Mouse (Mus musculus): ENCODE measurements around the gene Icam1. TPM values are rescaled to one million over a fixed set of nuclear protein-coding genes. Genes with fewer than 3 reads are reported as not detected.

Icam1 gene
- total RNA-seq (2014; rRNA removed; ENCODE audit: low replicate concordance), result 16.2 and 19.1 TPM in 2 replicates
- polyA plus RNA-seq (2015; fragmentation: Nextera tagmentation; extraction: Ambion mirVana), result 9.0 and 10.6 TPM in 2 replicates

DNA sequence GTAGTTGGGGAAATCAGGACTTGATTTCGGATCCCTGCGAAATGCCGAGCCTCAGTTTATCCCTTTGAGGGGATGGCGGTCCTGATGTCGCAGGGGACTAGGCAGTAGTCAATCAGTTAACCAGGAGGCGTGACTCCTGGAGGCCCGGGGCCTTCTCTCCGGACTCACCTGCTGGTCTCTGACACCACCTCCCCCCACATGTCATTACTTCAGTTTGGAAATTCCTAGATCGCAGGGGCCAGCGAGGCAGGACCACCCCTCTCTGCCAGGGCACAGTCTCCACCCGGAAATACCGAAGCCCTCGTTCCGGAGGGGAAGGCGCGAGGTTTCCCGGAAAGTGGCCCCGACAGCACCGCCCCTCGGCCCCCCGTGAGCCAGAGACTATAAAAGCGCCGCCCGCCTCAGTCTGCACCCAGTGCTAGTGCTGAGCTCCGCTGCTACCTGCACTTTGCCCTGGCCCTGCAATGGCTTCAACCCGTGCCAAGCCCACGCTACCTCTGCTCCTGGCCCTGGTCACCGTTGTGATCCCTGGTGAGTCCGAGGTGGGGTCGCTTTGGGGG is at the start of gene Icam1:
Icam1 (plus strand) TSS at position 415 of the 560 bp plus-strand sequence.
- TF ChIP-seq CTCF (IDR thresholded peaks at IDR 0.05; ENCODE audit: low read depth), result no peak
- no peak for TF ChIP-seq EP300 (IDR thresholded peaks at IDR 0.05; ENCODE audit: low read depth)

DNA sequence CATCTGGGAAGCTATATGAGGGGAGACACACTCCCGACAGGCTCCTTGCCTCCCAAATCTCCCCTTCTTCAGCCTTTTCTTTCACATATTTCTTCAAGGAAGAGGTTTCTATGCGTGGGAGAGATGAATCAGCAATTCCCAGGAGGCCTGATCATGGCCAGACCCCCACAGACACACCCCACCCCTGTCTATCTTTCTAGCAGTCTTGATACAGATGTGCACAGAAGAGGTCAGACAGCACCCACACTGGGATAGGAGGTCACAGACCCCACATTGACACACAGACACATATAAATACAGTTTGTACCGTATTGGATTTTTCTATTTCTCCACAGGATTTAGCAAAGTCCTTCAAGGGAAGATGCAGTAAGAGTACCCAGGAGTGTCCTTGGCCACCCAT is 49.8 kb upstream of the Icam1 start:
- Histone ChIP-seq H3K27me3 (ENCODE audit: control insufficient read depth, insufficient read depth, low read length) (no peaks in the 10 kb centered on the region), H3K4me2 (ENCODE audit: low read depth, low read length) (no peak overlapping the region), H3K9me3 (replicated peaks; ENCODE audit: control insufficient read depth, low read length) (no peaks in the 10 kb centered on the region), H3K4me3 (ENCODE audit: low read depth, low read length) (no peak overlapping the region), H3K9ac (replicated peaks; ENCODE audit: low read depth, low read length) (no peak overlapping the region), H3K27ac (ENCODE audit: low read depth) (no peak overlapping the region), H3K36me3 (replicated peaks; ENCODE audit: control insufficient read depth, insufficient read depth, low read length) (peaks cover 34% of the 10 kb centered on the region), H3K4me1 (ENCODE audit: control insufficient read depth, insufficient read depth) (no peaks in the 10 kb centered on the region)
- no peak for DNase-seq (ENCODE audit: low spot score)
- TF ChIP-seq EP300 (IDR thresholded peaks at IDR 0.05; ENCODE audit: low read depth) (no peak), CTCF (IDR thresholded peaks at IDR 0.05; ENCODE audit: low read depth) (no peak)
- whole genome bisulfite sequencing, result 73% methylated on average over 3 of the region's 3 CpGs
- no peak for ATAC-seq (ENCODE audit: insufficient read depth, low read depth)

More for the DNA sequence above, at the start of gene Icam1:
- peaks cover 28% of the 10 kb centered on the region for H3K27me3 ChIP-seq (ENCODE audit: control insufficient read depth, insufficient read depth, low read length)
- H3K4me3 ChIP-seq (ENCODE audit: low read depth, low read length), result peak within 1 kb of the TSS; percentile 43
- ATAC-seq (ENCODE audit: insufficient read depth, low read depth) (no peak), DNase-seq (ENCODE audit: low spot score) (no peak)
- no peaks in the 10 kb centered on the region; the same call in 1 of the 2 replicates for H3K4me1 ChIP-seq (ENCODE audit: control insufficient read depth, insufficient read depth)
- peak within 1 kb of the TSS; percentile 58 for H3K4me2 ChIP-seq (ENCODE audit: low read depth, low read length)
- no peaks in the 10 kb centered on the region for H3K9me3 ChIP-seq (replicated peaks; ENCODE audit: control insufficient read depth, low read length)
- H3K9ac ChIP-seq (replicated peaks; ENCODE audit: low read depth, low read length), result no peak within 1 kb of the TSS
- H3K27ac ChIP-seq (ENCODE audit: low read depth), result peak within 1 kb of the TSS; percentile 54
- H3K36me3 ChIP-seq (replicated peaks; ENCODE audit: control insufficient read depth, insufficient read depth, low read length), result no peaks in the 10 kb centered on the region
- WGBS, result under 1% methylated on average over 30 of the region's 30 CpGs

DNA sequence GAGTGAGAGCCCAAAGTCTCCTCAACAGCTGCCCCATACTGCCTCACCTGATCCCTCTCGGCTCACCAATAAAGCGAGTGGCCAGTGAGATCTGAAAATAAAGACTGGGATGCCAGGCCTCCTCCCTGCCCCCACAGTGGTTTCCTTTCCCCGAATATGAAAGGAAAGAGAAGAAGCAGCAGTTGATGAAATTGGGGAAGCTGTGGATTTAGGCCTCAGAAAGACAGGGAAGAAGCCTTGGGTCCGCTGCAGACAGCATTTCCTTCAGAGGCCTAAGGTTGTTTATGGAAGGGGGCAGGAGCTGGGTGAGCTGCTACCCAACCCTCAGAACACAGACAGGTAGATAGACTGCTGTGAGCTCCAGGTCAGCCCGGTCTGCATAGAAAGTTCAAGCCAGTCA is 49.0 kb upstream of the Icam1 start:
- TF ChIP-seq CTCF (IDR thresholded peaks at IDR 0.05; ENCODE audit: low read depth) (no peak), EP300 (IDR thresholded peaks at IDR 0.05; ENCODE audit: low read depth) (no peak)
- Histone ChIP-seq H3K4me2 (ENCODE audit: low read depth, low read length) (no peak overlapping the region), H3K4me3 (ENCODE audit: low read depth, low read length) (no peak overlapping the region), H3K27ac (ENCODE audit: low read depth) (no peak overlapping the region), H3K4me1 (ENCODE audit: control insufficient read depth, insufficient read depth) (0 out of 2 replicates have a peak, but pooled peaks cover under 1% of the 10 kb centered on the region), H3K36me3 (replicated peaks; ENCODE audit: control insufficient read depth, insufficient read depth, low read length) (peaks cover 34% of the 10 kb centered on the region), H3K9me3 (replicated peaks; ENCODE audit: control insufficient read depth, low read length) (no peaks in the 10 kb centered on the region), H3K9ac (replicated peaks; ENCODE audit: low read depth, low read length) (no peak overlapping the region), H3K27me3 (ENCODE audit: control insufficient read depth, insufficient read depth, low read length) (no peaks in the 10 kb centered on the region)
- DNase-seq (ENCODE audit: low spot score) (no peak), ATAC-seq (ENCODE audit: insufficient read depth, low read depth) (no peak)
- 75% methylated on average over 5 of the region's 5 CpGs for WGBS

DNA sequence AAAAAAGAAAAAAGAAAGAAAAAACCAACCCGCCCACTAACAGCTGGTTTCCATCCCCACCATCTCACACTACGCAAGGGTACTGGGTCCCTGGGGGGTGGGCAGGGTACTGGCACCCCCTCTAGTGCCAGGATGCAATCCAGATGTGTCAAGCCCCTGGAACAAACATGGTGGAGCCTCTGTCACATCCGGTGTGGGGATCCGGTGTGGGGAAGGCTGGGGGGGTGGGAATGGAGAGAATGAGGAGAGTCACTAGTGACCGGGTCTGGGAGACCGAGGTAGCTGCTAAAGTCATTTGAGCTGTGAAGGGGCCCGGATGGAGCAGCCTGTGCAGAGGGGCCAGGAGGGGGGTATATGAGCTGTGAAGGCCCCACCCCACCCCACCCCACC is 44.0 kb upstream of the Icam1 start:
- 63% methylated on average over 7 of the region's 7 CpGs for WGBS
- Histone ChIP-seq H3K4me2 (ENCODE audit: low read depth, low read length) (no peak overlapping the region), H3K4me1 (ENCODE audit: control insufficient read depth, insufficient read depth) (peaks cover 23% of the 10 kb centered on the region; the same call in 1 of the 2 replicates), H3K27me3 (ENCODE audit: control insufficient read depth, insufficient read depth, low read length) (no peaks in the 10 kb centered on the region), H3K4me3 (ENCODE audit: low read depth, low read length) (no peak overlapping the region), H3K27ac (ENCODE audit: low read depth) (peak overlapping the region; percentile 76), H3K36me3 (replicated peaks; ENCODE audit: control insufficient read depth, insufficient read depth, low read length) (peaks cover 24% of the 10 kb centered on the region), H3K9ac (replicated peaks; ENCODE audit: low read depth, low read length) (no peak overlapping the region), H3K9me3 (replicated peaks; ENCODE audit: control insufficient read depth, low read length) (no peaks in the 10 kb centered on the region)
- ATAC-seq (ENCODE audit: insufficient read depth, low read depth) (peak; percentile 6; the same call in 1 of the 2 replicates), DNase-seq (ENCODE audit: low spot score) (no peak)
- no peak for TF ChIP-seq CTCF (IDR thresholded peaks at IDR 0.05; ENCODE audit: low read depth)

DNA sequence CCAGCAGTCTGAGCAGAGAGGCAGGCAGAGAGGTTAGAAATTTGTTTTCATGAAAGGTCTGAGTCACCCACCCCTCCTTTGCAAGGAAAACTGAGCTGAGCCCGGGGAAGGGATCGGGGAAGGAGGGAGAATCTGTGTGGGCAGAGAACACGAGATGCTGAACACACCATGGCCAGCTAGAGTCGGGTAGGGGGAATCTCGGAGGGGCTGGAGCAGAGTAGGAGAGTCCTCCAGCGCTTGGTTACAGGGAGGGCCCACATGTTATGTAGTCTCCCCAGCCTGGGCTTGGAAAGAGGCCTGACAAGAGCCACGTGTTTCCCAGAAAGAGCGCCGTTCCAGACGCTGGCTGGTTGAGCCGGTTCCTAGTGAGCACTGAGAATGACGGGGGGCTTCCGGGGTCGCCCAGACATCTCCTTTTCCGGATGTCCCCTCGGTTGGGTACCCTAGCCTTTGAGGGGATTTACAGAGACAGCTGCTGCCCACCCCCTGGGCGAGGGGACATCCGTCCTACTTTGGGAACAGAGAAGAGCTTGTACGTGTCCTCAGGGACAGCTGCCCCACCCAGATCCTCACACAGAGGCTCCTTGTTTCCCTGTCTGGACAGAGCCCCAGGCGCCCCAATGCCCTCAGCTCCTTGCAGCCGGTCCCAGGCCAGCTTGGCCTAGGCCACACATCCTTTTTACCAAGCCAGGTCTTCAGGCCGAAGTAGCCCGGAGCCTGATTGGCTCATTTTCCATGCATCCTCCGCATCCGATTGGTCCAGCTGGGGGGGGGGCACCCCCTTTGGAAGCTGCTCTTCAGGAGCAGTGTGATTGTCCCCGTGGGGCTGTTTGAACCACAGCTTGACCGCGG is 43.4 kb upstream of the Icam1 start:
- Histone ChIP-seq H3K27ac (ENCODE audit: low read depth) (peak overlapping the region; percentile 76), H3K9ac (replicated peaks; ENCODE audit: low read depth, low read length) (no peak overlapping the region; the same call in 1 of the 2 replicates), H3K9me3 (replicated peaks; ENCODE audit: control insufficient read depth, low read length) (no peaks in the 10 kb centered on the region), H3K36me3 (replicated peaks; ENCODE audit: control insufficient read depth, insufficient read depth, low read length) (peaks cover 18% of the 10 kb centered on the region), H3K4me2 (ENCODE audit: low read depth, low read length) (peak overlapping the region; percentile 3; the same call in 1 of the 2 replicates), H3K4me3 (ENCODE audit: low read depth, low read length) (no peak overlapping the region), H3K4me1 (ENCODE audit: control insufficient read depth, insufficient read depth) (peaks cover 26% of the 10 kb centered on the region; the same call in 1 of the 2 replicates), H3K27me3 (ENCODE audit: control insufficient read depth, insufficient read depth, low read length) (no peaks in the 10 kb centered on the region)
- DNase-seq (ENCODE audit: low spot score), result no peak
- TF ChIP-seq CTCF (IDR thresholded peaks at IDR 0.05; ENCODE audit: low read depth), result no peak
- TF ChIP-seq EP300 (IDR thresholded peaks at IDR 0.05; ENCODE audit: low read depth), result no peak
- 46% methylated on average over 28 of the region's 28 CpGs for WGBS
- ATAC-seq (ENCODE audit: insufficient read depth, low read depth), result peak; percentile 18; the same call in 1 of the 2 replicates

All from heart, postnatal 0 days (tissue).